Comparison of ENCODE assay signal across 8 mouse cellular contexts in the genomic region with DNA sequence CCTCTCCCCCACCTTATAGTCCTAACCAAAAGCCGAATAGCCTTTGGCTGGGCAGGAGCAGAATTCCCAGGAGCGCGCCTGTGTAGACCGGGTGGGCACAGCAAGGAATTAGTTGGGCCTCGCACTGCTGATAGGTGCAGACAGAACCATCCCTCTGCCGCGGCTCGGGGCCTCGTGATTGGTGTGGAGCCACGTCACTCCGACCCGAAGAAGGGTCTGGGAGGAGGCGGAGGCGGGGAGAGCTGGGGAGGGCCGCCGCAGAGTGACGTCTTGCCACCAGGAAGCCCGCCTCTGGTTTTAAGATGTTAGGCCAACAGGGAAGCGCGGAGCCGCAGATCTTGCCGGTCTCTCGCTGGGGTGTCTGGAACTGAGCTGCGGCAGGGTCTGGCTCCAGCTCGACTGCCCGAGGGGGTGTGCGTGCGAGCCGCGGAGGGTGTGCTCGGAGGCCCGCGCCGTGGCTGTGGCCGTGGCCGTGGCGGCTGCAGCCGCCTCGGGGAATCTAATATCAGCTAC. TPM values are rescaled to one million over a fixed set of nuclear protein-coding genes. Genes with fewer than 3 reads are reported as not detected.
DNase-seq lines count a peak whose midpoint lies in the region; ATAC-seq and TF ChIP-seq lines count a peak whose summit lies in the region.

No protein-coding gene starts in this region.

- ATAC-seq in forebrain, embryonic 12.5 days (ENCODE audit: low FRiP score) = peak; percentile 96

- intact Hi-C loops in heart, postnatal 25 days (cut with DNase I) = no loop called here

- H3K4me1 ChIP-seq in forebrain, embryonic 12.5 days = peaks cover 31% of the 10 kb centered on the region
- peaks cover 49% of the 10 kb centered on the region for H3K4me1 ChIP-seq in limb, embryonic 10.5 days
- peaks cover 51% of the 10 kb centered on the region for H3K4me1 ChIP-seq in midbrain, embryonic 10.5 days
- peaks cover 28% of the 10 kb centered on the region for H3K4me1 ChIP-seq in testis, adult 2 months (ENCODE audit: control insufficient read depth, insufficient read depth, low read length)

- no peak for TF ChIP-seq POLR2A in testis, adult 2 months (IDR thresholded peaks at IDR 0.05; ENCODE audit: control insufficient read depth, low read depth, low read length)

- no peak for TF ChIP-seq CTCF in testis, adult 2 months (IDR thresholded peaks at IDR 0.05; ENCODE audit: control insufficient read depth, insufficient read depth, insufficient replicate concordance, low read depth, low read length)

- no peaks in the 10 kb centered on the region for H3K36me3 ChIP-seq in forebrain, embryonic 12.5 days (replicated peaks)
- no peaks in the 10 kb centered on the region for H3K36me3 ChIP-seq in limb, embryonic 10.5 days
- no peaks in the 10 kb centered on the region for H3K36me3 ChIP-seq in midbrain, embryonic 10.5 days
- H3K36me3 ChIP-seq in testis, adult 2 months (ENCODE audit: control insufficient read depth, insufficient read depth, low read length) = no peaks in the 10 kb centered on the region

- H3K27me3 ChIP-seq in forebrain, embryonic 12.5 days = peaks cover 94% of the 10 kb centered on the region
- peaks cover 100% of the 10 kb centered on the region for H3K27me3 ChIP-seq in limb, embryonic 10.5 days (ENCODE audit: low read depth, poor library complexity, severe bottlenecking)
- peaks cover 100% of the 10 kb centered on the region for H3K27me3 ChIP-seq in midbrain, embryonic 10.5 days (ENCODE audit: low read depth, poor library complexity, severe bottlenecking)
- peaks cover 31% of the 10 kb centered on the region for H3K27me3 ChIP-seq in testis, adult 2 months (ENCODE audit: control insufficient read depth, insufficient read depth, low read length)

- peak; percentile 18 to 56 for DNase-seq in CD8-positive naive resting alpha-beta T cell, adult 2 months (ENCODE audit: low read depth in 2 of 2, low spot score in 2 of 2)
- DNase-seq in adrenal gland, postnatal 10 days = peak; percentile 88
- DNase-seq in heart, postnatal 25 days (ENCODE audit: low spot score) = peak; percentile 61
- DNase-seq in limb, embryonic 10.5 days (ENCODE audit: low spot score) = peak; percentile 93
- DNase-seq in midbrain, embryonic 10.5 days (ENCODE audit: low spot score) = peak; percentile 95
- DNase-seq in frontal cortex, adult 2 months (ENCODE audit: extremely low spot score in 1 of 2, low spot score in 1 of 2) = no peak

- peak overlapping the region; percentile 47 for H3K9ac ChIP-seq in forebrain, embryonic 12.5 days

- H3K27ac ChIP-seq in forebrain, embryonic 12.5 days = no peak overlapping the region
- H3K27ac ChIP-seq in limb, embryonic 10.5 days = no peak overlapping the region
- H3K27ac ChIP-seq in midbrain, embryonic 10.5 days (replicated peaks) = peak overlapping the region; percentile 24; the same call in 1 of the 2 replicates
- no peak overlapping the region for H3K27ac ChIP-seq in testis, adult 2 months (ENCODE audit: control insufficient read depth, insufficient read depth, low read depth, low read length)

- under 1% methylated on average over 39 of the region's 39 CpGs for WGBS in forebrain, embryonic 12.5 days
- WGBS in limb, embryonic 10.5 days = under 1% methylated on average over 39 of the region's 39 CpGs
- under 1% methylated on average over 39 of the region's 39 CpGs for WGBS in midbrain, embryonic 10.5 days

- H3K4me3 ChIP-seq in forebrain, embryonic 12.5 days (replicated peaks) = peak overlapping the region; percentile 53
- H3K4me3 ChIP-seq in limb, embryonic 10.5 days = peak overlapping the region; percentile 61
- peak overlapping the region; percentile 66 for H3K4me3 ChIP-seq in midbrain, embryonic 10.5 days
- H3K4me3 ChIP-seq in testis, adult 2 months (ENCODE audit: control insufficient read depth, low read depth, low read length) = peak overlapping the region; percentile 60

- peak overlapping the region; percentile 90 for H3K4me2 ChIP-seq in forebrain, embryonic 12.5 days

- H3K9me3 ChIP-seq in forebrain, embryonic 12.5 days = no peaks in the 10 kb centered on the region
- no peaks in the 10 kb centered on the region for H3K9me3 ChIP-seq in limb, embryonic 10.5 days (replicated peaks)
- H3K9me3 ChIP-seq in midbrain, embryonic 10.5 days (replicated peaks) = no peaks in the 10 kb centered on the region

RNA-seq across cellular contexts. Expression of gene Pitx2, which starts 14.0 kb away (rescaled TPM):
- total RNA-seq in adrenal gland, postnatal 10 days (2021) = under 1 TPM; 0.72 to 0.79 TPM
- polyA plus RNA-seq in forebrain, embryonic 12.5 days (2016; fragmentation: Nextera tagmentation; extraction: Ambion mirVana) = 15.9 and 28.3 TPM in 2 replicates
- 1 to 10 TPM; 1.3 TPM for total RNA-seq in heart, postnatal 25 days (2021)
- 25.6 and 39.1 TPM in 2 replicates for polyA plus RNA-seq in limb, embryonic 10.5 days (2016; fragmentation: Nextera tagmentation; extraction: Ambion mirVana)
- 27.8 and 47.0 TPM in 2 replicates for polyA plus RNA-seq in midbrain, embryonic 10.5 days (2016; fragmentation: Nextera tagmentation; extraction: Ambion mirVana)
- 6.1 and 6.6 TPM in 2 replicates for polyA plus RNA-seq in testis, adult 2 months (2012; rRNA removed)
- 0.17 TPM in 1 of 2 replicates, not detected in the other for polyA plus RNA-seq in frontal cortex, adult 2 months (2012; rRNA removed)

Comparison
In these comparisons a context has a peak if more than half of its experiments do, and no peak if none do; other contexts are left out.
1. DNase-seq: peak in CD8-positive naive resting alpha-beta T cell, adult 2 months (2 of 2), adrenal gland, postnatal 10 days (single experiment), heart, postnatal 25 days (single experiment), limb, embryonic 10.5 days (single experiment) and midbrain, embryonic 10.5 days (single experiment); none in frontal cortex, adult 2 months (0 of 2).
2. Peak in every context shown above with its lines, with median percentiles within 50 percentile points of each other: H3K4me3 ChIP-seq.